Mouse (Mus musculus): ENCODE measurements around the gene Ccdc187.

Ccdc187 gene

GRCm38 (mm10) chr2:26316576-26317246, 22.4 kb upstream of the Ccdc187 start:
- no peak for DNase-seq (ENCODE audit: low spot score in 2 of 2)

- no peak for DNase-seq (ENCODE audit: low spot score in 2 of 2)
These were observed 21.6 kb upstream of the Ccdc187 start for GRCm38 (mm10) chr2:26315925-26316311.

DNA sequence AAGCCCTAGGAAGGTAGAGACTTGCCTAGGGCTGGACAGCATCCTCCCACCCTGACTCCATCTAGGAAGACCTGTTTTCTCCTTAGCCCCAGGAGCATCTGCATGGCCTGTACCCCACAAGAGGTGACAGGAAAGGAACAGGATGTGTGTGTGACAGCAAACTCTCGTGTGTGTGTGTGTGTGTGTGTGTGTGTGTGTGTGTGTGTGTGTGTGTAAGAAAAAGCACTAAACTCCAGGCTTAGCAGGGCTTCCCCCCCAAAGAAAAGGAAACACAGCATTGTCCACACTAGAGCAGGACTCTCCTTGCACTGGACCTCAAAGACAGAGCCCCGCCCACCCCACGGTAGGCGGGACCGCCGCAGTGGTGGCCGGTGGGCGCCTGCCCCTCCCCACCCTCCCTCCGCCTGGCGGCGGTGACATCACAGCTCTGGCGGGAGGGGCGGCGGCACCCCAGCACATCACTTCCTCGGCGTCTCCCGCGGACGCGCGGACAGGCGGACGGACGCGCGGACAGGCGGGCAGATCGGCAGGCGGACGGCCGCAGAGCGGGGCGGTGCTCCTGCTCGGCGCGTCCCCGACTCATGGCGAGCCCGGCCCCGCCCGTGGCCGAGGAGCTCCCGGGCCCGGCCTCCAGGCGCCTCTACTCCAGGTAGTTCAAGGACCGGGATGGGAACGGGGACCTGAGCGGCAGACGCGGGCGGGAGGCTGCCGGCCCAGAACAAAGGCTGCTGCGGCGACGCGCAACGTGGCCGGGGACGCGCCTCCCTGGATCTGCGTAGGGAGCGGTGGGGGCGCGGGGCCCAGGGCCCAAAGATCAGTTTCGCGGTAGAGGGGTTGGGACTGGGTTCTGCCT, 20.9 kb upstream of the Ccdc187 start, which contains the start of gene Gpsm1:
Gene Gpsm1, plus strand, starts transcription at position 444 of the 853 bp plus-strand sequence.
- peak; percentile 25 to 51 for DNase-seq (ENCODE audit: low spot score in 2 of 2)

- no peak for DNase-seq (ENCODE audit: low spot score in 2 of 2)
These were observed 20.1 kb upstream of the Ccdc187 start for GRCm38 (mm10) chr2:26314281-26315071.

DNA sequence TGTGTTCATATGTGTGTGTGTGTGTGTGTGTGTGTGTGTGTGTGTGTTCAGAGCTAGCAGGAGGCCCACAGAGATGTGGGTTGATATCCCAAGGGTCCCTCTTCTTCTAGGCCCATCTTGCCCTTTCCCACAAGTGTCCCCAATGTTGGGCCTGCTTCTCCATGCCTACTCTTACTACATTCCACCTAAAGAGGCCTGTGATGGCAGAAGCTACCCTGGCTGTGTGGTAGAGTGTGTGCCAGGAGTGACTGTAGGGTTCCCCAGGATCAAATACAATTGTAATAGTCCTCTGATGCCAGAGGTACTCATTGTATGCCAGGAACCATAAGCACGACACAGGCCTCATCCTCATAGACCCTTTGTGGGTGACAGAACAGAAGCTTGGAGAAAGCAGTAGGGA, 19.0 kb upstream of the Ccdc187 start:
- DNase-seq (ENCODE audit: low spot score in 2 of 2): no peak

GRCm38 (mm10) chr2:26312812-26313211, 18.5 kb upstream of the Ccdc187 start:
- DNase-seq (ENCODE audit: low spot score in 2 of 2): no peak

GRCm38 (mm10) chr2:26311936-26312335, 17.6 kb upstream of the Ccdc187 start:
- no peak for DNase-seq (ENCODE audit: low spot score in 2 of 2)

DNA sequence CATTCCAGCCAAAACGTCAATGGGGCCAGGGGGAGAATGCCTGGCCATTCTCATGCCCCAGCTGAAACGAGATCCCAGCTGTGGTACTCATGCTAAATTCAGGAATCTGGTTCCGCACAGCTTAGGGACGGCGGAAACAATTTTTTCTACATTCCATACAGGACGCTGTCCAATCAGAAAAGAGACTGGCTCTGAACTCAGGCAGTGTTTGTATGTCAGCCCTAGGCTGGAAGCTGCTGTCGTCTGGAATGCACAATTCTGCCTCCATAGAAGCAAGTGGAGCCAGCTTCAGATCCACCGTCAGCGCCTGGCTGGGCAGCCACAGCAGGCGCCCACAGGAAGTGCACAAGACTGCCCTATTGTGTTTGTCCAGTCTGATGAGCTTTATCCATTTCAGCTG, 15.4 kb upstream of the Ccdc187 start:
- DNase-seq (ENCODE audit: low spot score in 2 of 2): no peak

- no peak for DNase-seq (ENCODE audit: low spot score in 2 of 2)
These were observed 12.3 kb upstream of the Ccdc187 start for GRCm38 (mm10) chr2:26306702-26307101.

- no peak for DNase-seq (ENCODE audit: low spot score in 2 of 2)
These were observed 11.2 kb upstream of the Ccdc187 start for GRCm38 (mm10) chr2:26305555-26305954.

DNA sequence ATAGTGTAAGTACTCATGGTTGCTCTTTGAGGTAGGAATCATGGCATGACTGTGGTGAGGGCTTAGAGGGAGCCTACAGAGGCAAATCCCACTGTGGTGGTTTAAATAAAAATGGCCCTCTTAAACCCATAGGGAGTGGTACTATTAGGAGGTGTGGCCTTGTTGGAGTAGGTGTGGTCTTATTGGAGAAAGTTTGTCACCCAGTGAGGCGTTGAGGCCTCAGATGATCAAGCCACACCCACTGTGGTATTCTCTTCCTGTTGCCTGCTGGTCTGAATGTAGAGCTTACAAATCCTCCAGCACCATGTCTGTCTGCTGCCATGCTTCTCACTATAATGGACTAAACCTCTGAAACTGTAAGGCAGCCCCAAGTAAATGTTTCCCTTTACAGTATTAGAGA, 10.4 kb upstream of the Ccdc187 start:
- no peak for DNase-seq (ENCODE audit: low spot score in 2 of 2)

GRCm38 (mm10) chr2:26302005-26302503, 7.7 kb upstream of the Ccdc187 start:
- DNase-seq (ENCODE audit: low spot score in 2 of 2): peak in 1 of 2 experiments; percentile 5

- peak; percentile 46 to 76 for DNase-seq (ENCODE audit: low spot score in 2 of 2)
These were observed 6.4 kb upstream of the Ccdc187 start for GRCm38 (mm10) chr2:26300808-26301174.

- DNase-seq (ENCODE audit: low spot score in 2 of 2): no peak
These were observed 5.9 kb upstream of the Ccdc187 start for GRCm38 (mm10) chr2:26300161-26300807.

DNA sequence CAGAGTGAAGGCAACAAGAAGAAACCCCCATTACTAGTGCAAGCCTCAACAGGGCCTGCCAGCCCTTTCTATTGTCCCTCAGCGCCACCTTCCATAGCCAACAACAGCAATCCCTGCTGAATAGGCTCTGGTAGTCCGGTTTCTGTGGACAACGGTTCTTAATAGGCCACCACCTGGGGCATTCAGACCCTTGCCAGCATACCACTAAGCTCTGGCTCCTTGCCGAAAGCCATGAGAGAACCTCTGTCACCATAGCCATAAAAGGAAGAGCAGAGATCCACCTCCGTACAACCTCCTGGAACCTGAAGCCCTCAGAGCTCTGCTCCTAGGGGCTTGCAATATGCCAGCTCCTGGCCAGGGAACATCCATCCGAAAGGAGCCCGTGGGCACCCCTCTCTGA, 5.0 kb upstream of the Ccdc187 start:
- no peak for DNase-seq (ENCODE audit: low spot score in 2 of 2)

- DNase-seq (ENCODE audit: low spot score in 2 of 2): no peak
These were observed 4.5 kb upstream of the Ccdc187 start for GRCm38 (mm10) chr2:26298856-26299230.

DNA sequence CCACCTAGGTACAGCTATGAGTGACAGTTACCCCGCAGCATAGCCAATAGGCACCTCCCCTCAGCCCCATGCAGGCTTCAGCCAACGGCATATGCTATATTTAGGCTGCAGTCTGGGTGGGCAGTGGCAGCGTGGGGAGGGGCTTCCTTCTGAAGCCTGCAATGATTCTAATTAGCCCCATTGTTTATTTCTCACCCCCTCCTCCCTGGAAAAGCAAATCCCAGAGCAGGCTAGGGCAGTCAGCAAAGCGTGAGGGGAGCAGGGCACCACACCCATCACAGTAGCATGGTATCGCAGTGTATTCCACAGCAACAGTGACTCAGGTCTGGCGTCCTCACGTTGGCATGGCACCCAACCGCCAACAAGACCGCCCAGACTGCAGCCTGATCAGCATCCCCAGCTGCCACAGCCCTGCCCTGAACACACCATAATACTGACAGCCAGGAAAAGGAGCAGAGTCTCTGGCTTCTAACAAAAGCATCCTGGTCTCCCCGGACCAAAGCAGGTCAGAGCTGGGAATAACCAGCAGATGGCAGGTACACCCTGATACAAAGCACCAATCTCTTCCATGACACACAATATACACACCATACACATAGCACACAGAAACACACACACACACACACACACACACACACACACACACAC, 4.0 kb upstream of the Ccdc187 start:
- no peak for DNase-seq (ENCODE audit: low spot score in 2 of 2)

GRCm38 (mm10) chr2:26296606-26297195, 2.3 kb upstream of the Ccdc187 start:
- DNase-seq (ENCODE audit: low spot score in 2 of 2): no peak

DNA sequence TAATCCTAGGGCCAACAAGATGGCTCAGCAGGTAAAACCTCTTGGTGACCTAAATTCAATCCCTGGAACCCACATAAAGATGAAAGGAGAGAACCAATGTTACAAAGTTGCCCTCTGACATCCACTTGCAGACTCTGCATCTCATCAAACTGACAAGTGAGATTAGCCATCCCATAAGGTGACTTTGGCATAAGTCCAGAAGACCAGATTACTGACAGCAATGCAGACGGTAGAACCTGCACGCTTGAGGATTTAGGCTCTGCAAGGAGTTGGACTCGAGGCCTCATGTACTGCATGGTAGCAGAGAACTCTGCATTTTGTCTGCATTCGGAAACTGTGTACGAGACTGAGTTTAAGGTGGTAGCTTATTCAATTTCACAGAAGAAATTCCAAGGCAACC, 4.2 kb downstream of the Ccdc187 start:
- no peak for DNase-seq (ENCODE audit: low spot score in 2 of 2)

- no peak for DNase-seq (ENCODE audit: low spot score in 2 of 2)
These were observed 8.0 kb downstream of the Ccdc187 start for GRCm38 (mm10) chr2:26286391-26286790.

- DNase-seq (ENCODE audit: low spot score in 2 of 2): no peak
These were observed 8.6 kb downstream of the Ccdc187 start for GRCm38 (mm10) chr2:26285804-26286203.
